Mouse (Mus musculus): ENCODE results near the gene Smcr8. TPM values are rescaled to one million over a fixed set of nuclear protein-coding genes. Genes with fewer than 3 reads are reported as not detected.
A peak's percentile ranks its signal among the peaks of the same experiment; 100 is the strongest.
"Not testable (repeated sequence)": the region's sequence is repeated elsewhere in the genome, so short reads cannot be mapped to it uniquely, and the experiment has no call there.

Gene Smcr8
- total RNA-seq, 2 experiments from 2014 or later = 15.8 to 16.2 TPM

DNA sequence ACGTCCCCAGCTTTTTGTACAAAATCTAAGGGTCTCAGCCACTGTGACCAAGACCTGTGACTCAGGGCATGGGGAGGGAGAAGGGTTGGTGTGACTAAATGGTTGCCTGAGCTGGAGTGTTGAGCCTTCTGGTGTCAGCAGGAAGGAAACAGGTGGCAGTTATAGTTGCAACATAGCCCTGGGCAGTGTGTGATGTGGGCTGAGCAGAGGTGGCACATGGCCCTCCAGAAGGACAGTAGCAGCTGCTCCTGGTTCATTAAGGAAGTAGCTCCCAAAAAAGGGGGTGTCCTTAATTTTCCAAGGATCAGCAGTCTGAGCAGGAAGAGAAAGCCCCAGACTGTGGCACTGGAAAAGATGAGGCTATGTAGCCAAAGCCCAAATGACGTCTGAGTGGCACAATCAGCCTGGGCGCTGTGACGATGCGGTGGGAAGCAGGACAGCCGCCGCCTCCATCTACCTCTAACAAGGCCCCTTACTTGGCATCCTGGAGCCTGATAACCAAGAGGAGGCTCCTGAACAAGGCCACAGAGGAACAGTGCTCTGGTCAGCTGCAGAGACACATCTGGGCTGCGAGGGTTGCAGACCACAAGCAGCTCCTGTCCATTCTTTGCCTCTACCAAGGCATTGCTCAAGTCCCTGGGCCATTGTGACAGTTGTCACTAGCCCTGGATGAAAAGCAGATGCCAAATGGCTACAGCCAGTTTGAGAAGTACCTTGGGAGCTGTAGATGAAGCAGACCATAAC is 7.0 kb downstream of the Smcr8 start:
- DNase-seq = no peak

DNA sequence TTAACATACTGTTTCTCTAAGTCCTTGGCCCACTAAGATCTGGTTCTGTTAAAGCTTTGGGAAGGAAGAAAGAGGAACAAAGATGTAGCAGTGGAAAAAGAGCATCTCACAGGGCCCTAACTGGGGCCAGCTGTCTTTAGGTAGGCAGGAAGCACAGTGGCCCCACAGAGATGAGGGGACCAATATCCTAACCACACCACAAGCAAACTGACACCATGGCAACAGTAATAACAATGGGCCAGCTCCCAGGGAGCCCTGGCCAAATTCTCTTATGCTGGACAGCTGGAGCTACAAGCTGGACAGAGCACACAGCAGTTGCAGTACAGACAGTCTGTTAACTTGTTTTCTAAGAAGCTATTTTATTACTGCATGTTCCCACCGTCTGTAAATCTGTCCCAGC is 10.3 kb downstream of the Smcr8 start:
- peak; percentile 32 for DNase-seq

DNA sequence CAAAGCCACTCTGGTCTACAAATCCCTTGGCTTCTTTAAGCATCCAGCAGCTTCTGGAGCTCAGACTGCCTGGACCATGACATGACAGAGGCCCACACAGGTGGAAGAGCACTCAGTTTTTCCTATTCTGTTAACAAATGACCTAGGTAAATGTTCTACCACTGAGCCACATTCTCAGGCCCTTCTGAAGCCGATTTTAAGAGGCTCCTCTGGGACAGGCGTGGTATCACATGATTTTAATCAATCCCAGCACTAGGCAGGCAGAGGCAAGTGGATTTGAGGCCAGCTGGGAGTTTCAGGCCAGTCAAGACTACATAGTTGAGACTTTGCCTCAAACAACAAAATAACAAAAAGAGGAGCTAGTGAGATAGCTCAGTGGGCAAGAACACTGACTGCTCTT is 13.1 kb downstream of the Smcr8 start:
- no peak for DNase-seq

DNA sequence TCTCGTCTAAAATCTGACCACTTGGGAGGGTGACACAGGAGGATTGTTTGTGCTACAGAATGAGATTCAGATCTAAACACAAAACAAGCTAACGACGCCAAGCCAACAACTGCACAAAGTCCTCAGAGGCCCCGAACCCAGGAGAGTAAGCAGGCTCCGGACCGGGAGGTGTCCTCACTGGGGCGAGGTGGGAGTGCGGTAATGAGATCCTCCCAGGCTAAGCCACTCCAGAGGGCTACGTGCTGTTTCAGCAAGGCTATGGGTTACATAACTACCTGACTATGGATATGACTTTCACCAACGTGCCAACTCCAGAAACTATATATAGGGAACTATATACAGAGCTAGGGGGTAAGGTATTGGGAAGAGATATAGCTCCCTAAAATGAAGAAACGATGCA is 19.0 kb downstream of the Smcr8 start:
- no peak for DNase-seq

DNA sequence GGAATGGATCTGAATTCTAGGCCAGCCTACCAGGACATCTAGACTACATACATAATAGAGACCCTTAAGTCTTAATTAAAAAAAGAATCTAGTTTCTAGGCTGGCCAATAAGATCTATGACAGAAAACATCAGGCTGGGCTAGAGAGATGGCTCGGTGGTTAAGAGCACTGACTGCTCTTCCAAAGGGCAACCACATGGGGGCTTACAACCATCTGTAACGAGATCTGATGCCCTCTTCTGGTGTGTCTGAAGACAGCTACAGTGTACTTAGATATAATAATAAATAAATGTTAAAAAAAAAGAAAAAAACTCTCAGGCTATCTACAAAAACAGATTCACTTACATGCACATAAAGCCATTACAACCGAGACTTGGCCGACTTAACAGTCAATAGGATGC is 22.7 kb downstream of the Smcr8 start:
- DNase-seq = no peak

DNA sequence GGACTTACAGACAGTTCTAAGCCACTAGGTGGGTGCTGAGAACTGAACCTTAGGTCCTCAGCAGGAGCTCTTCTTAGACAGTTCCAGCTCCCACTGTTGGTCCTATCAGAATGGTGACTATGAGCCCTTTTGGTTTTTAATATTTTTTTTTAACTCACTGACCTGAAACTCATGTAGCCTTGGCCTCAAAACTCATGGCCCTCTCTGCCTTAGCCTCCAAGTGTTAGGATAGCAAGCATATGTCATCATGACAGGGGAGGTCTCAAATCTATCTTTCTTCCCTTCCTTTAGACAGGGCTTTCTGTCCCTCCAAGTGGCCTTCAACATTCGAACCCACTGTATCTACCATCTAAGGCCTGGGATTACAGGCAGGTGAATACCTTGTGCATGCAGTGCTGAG is 23.6 kb downstream of the Smcr8 start:
- DNase-seq = no peak

DNA sequence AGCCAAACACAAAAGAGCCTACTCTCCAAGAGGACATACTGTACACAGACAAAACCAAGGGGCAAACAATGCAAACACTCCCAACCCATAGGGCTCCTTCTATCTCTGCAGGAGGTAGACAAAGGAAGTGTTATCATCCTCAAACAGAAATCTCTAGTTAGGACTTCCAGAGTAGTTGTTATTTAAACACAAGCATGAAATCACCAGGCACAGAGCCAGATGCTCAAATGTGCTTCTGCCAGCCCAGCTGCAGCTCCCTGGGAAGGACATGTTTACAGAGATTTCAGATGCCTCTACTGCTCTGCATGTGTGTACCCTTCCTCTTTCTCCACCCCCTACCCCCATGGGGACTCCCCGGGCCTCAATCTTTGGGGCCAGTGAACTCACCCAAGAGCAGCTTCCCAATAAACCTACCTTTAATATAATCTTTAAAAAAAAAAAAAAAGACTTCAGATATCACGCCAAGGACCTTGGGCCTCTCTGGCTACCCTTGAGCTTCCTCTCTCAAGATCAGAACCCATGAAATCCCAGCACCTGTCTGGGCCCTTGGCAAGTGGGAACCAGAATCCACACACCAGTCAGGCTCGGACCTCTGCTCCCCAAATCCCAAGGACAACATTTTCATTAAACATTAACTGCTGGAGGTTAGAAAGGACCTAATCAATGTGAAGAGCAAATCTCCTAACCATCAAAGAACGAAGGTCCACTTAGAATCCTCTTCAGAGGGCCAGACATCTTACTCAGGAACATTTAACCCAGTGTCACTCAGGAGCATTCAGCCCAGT is 31.2 kb downstream of the Smcr8 start:
- DNase-seq = peak; percentile 46

DNA sequence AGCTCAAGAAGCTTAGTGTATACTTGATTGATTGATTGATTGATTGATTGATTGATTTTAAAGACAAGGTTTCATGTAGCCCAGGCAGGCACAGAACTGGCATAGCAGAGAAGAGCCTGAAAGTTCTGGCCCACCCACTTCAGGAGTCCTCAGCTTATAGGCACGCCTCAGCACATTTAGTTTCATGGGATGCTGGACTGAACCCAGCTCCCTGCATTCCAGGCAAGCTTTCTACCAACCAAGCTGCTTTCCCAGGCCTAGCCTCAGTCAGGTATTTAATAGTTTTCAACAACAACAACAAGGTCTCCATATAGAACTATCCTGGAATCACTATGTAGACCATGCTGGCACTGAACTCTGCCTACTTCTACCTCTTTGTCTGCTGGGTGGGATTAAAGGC is 32.2 kb downstream of the Smcr8 start:
- DNase-seq = no peak

DNA sequence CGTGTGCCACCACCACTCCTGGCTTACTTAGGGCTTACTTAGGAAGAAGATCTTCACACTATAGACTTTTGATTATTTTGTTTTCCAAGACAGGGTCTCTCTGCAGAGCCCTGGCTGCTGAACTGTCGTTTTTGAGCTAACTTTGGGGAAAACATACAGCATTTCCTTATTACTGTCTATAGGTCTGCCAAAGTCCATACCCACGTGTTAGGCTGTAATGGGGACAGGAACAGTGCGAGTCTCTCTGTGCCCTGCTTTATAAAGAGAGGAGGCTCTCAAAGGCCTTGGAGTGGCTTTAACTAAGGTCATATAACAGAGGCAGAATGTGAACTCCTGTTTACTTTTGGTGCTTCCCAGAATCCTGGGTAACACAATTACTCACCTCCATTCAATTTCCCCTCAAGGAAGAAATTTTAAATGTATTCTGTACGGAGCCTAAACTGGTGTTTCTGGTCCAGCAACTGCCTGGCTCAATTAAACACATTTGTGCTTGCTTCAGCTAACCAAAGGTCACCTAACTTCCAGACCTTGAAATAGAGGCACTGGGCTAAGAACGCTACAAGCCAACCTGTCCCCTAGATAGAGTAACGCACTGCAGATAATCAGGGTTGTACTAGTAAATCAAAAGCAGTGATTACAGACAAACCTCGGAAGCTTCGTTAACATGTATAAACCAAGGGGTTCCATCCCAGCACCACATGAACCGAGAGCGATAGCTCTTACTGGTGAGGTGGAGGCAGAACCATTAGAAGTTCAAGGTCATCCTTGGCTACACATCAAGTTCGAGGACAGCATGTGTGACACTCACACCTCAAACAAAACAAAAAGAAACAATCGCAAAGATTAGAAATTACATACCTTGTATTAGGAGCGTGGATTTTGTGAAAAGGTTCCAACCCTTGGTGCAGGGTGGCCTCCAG is 33.0 kb downstream of the Smcr8 start:
- no peak for DNase-seq

DNA sequence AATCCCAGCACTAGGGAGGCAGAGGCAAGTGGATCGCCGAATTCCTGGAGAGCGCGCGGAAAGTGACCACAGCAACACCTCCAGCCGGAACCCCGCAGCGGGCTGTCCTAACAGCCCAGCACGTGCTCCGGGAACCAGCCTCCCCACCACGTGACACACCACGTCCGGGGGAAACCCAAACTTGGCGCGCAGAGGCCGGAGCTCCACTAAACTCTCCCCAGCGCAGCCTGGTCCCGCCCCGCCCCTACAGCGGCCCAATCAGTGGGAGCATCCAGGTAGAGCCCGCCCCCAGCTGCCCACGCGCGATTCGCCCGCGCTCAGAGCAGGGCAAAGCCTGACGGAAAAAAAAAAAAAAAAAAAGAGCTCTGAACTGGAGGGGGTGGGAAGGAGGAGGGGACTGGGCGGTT is 33.7 kb downstream of the Smcr8 start:
- DNase-seq = peak; percentile 96

DNA sequence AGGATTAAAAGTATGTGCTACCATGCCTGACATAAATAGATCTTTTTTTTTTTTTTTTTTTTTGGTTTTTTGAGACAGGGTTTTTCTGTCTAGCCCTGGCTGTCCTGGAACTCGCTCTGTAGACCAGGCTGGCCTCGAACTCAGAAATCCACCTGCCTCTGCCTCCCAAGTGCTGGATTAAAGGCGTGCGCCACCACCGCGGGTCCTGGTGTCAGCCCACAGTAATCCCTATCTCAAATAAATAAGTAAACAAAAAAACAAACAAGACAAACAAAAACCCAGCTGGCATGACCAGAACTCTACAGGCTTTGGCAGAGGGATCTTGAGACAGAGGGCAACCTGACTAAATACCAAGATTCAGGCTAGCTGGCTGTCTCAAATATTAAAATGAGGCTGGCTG is 34.3 kb downstream of the Smcr8 start, which contains the start of gene Shmt1:
Gene Shmt1, minus strand, starts transcription at position 101 of the 400 bp plus-strand sequence.
- not testable (repeated sequence) for DNase-seq

DNA sequence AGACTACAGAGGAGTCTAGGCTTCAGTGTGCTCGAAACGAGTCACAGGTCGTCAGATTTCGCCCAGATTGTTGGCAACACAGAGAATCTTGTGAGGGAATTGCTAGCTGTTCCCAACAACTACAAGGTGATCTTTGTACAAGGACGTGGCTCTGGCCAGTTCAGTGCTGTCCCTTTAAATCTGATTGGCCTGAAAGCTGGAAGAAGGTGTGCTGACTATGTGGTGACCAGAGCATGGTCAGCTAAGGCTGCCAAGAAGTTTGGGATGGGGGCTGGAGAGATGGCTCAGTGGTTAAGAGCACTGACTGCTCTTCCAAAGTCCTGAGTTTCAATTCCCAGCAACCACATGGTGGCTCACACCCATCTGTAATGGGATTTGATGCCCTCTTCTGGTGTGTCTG is 39.1 kb downstream of the Smcr8 start:
- DNase-seq = no peak

DNA sequence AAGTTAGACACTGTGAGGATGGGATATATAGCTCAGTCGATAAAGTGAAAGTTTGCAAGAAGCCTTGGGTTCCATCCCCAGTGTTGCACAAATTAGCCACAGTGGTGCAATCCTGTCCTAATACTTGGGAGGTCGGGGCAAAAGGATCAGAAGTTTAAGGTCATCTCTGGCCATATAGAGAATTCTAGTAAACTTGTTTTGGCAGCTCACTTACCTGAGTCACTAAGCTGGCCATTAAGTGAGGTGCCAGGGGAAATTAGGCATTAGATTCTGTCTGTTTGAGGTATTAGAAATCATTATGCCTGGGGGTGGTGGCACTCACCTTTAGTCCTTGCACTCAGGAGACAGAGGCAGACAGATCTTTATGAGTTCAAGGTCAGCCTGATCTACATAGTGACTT is 46.4 kb downstream of the Smcr8 start:
- DNase-seq = no peak

DNA sequence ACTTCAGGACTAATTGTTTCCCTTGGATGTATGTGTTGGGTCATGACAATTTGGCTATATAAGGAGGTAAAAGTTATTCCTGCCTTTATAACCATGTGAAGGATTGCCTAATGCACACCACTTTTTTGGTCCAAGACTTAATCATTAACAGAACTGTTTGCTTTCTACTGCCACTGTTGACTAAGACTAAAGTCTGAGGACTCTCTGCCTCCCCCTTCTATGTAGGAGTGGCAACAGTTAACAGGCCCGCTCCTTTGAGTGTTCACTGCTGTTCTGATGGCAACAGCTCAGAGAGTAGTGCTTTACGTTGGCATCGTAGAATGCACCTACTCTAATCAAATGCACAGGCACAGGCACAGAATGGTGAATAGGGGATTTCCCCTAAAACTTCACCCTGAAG is 47.9 kb downstream of the Smcr8 start:
- DNase-seq = no peak

DNA sequence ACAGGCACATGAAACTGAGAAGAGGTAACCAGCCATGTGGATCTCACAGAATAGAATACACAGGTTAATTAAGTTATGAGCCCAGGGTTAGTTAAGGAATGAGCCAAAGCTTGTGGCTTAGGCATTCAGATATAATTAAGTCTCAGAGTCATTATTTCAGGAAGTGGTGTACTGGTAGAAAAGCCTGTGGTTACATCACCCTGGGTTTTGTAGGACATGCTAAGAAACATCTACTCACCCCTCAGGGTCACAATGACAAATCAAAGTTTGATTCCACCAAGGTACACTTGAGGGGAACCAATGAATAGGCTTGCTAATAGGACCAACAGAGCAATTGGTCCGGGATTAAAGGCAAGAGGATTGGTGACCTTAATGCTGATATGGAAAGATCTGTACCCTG is 49.4 kb downstream of the Smcr8 start:
- no peak for DNase-seq

DNA sequence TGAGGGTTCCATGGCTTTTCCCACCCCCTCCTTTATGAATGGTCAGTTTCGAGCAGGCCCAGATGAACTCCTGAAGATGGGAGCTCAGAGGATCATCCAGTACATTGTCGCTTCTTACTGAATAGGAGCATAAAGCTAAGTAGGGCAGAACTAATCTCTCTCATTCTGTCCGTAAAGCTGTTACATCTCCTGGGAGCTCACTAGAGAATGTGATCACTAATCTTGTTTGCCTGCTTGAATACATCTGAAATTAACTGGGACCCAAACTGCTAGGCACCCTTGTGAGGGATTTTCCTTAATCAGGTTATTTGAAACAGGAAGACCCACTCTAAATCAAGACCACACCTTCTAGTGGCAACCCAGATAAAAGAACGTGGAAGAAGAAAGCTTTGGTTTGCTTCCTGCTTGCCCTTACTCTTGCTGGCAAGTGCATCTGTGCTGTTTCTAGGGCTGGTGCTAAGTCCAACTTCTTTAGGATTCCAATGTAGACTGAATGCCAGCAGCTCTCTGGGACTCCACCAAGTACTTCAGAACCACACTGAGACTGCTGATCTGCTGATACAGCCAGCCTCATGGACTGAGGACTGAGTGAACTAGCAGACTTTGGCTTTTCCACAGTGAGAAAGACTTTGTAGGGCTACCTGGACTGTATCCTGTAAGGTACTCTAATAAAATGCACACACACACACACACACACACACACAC is 50.1 kb downstream of the Smcr8 start:
- no peak for DNase-seq

DNA sequence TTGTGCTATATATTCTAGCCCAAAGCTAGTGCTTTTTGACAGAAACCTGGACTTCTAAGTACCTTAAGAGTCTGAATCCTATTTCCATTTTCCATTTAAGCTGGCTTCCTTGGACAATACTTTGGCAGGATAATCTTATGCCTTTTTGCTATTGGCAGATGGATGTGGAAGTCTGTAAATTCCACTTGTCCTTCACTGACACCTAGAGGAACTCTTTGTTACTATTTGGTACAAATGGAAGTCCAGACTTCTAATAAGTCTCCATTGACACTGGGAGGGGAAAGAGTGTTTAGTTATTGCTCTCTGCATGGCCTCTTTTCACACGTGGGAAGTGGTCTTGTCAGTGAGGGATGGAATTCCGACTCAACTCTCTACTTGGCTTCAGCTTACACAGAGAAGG is 51.6 kb downstream of the Smcr8 start:
- no peak for DNase-seq

DNA sequence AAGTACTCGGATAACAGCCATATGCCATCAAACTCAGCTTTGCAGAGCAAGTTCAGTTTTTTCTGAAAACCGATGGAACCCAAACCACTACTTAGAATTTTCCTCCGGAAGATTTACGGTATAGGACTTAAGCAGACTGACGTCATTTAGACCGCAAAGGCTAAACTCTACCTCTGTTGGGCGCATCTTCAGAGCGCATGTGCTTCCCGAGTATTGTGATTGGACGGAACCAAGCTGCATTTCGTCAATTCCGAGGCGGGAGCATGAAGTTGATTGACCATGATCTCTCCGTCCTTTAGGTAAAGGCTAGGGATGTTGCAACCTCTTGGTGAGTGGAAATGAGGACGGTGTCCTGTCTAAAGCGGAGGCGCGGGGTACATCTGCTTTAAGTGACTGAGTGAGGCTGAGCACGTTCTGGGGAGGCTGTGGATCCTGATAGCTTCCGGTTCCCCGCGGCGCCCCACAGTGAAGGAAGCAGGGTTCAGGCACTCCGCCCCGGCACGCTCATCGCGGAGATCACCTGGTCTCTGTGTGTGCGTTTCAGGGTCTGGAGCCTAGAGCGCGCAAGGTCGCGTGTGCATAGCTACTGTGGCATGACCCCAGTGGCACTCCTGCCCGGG is 53.2 kb downstream of the Smcr8 start, which contains the start of gene Dhrs7b:
Gene Dhrs7b, plus strand, starts transcription at position 199 of the 620 bp plus-strand sequence.
- peak; percentile 83 for DNase-seq

DNA sequence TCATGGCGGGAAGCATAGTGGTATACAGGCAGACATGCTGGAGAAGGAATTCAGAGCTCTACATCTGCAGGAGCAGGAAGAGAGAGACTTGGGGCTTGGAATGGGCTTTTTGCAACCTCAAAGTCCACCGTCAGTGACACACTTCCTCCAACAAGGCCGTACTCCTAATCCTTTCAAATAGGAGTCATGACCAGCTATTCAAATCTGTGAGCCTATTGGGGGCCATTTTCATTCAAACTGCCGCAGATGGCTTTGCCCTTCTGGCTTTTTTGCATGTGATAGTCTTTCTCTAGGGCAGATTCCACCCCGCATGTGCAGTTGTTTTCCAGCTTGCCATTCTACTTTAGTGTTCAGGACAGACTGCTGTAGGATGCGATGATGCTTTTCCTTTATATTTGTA is 59.6 kb downstream of the Smcr8 start:
- DNase-seq = no peak
